Mouse (Mus musculus): ENCODE data around the gene Coil.
"Not testable (repeated sequence)": the region's sequence is repeated elsewhere in the genome, so short reads cannot be mapped to it uniquely, and the experiment has no call there.

GRCm38 (mm10) chr11:88997343-88997742, 27.3 kb downstream of the Coil start:
- TF ChIP-seq POLR2A (IDR thresholded peaks at IDR 0.05; ENCODE audit: borderline replicate concordance, extremely low read depth, insufficient read depth, insufficient read length, poor library complexity, severe bottlenecking); CTCF (IDR thresholded peaks at IDR 0.05; ENCODE audit: borderline replicate concordance, extremely low read depth, insufficient read depth, insufficient read length): not testable (repeated sequence)

All from brain, embryonic 14.5 days (tissue).